Mouse (Mus musculus) ES-E14 (cell line): ENCODE data around the gene Dok7. TPM values are rescaled to one million over a fixed set of nuclear protein-coding genes. Genes with fewer than 3 reads are reported as not detected.

Source experiments
- DNase-seq: peaks from one replicate; pipeline ENCODE4 v3.0.0-alpha.2; 2013; ENCODE audit warnings: low read depth, low spot score
- H3K27ac ChIP-seq: 2 replicates; pipeline ENCODE4 v1.5.1; 2012; ENCODE audit warnings: low read depth, mild to moderate bottlenecking, low read length, moderate library complexity, mixed read lengths; ENCODE audit not compliant: poor library complexity, insufficient read depth, severe bottlenecking
- H3K36me3 ChIP-seq: 2 replicates; pipeline ENCODE4 v1.6.1; 2012; ENCODE audit warnings: mild to moderate bottlenecking, low read length, moderate library complexity, mixed read lengths; ENCODE audit not compliant: control insufficient read depth, poor library complexity, insufficient read depth, severe bottlenecking
- H3K4me1 ChIP-seq, 2 experiments: fragments of 150-350 bp in 1 of 2; sonication (generic) in 1 of 2; 2 replicates each; pipeline ENCODE4 v1.6.1; 2012; ENCODE audit warnings: low read length in 2 of 2, mild to moderate bottlenecking in 1 of 2, mixed read lengths in 1 of 2; ENCODE audit not compliant: control insufficient read depth in 2 of 2, insufficient read depth in 2 of 2, poor library complexity in 1 of 2
- H3K4me3 ChIP-seq, 2 experiments: fragments of 150-350 bp in 1 of 2; sonication (generic) in 1 of 2; 2 replicates each; pipeline ENCODE4 v1.5.1; 2012; ENCODE audit warnings: low read length in 2 of 2, low read depth in 1 of 2, mild to moderate bottlenecking in 1 of 2, mixed read lengths in 1 of 2; ENCODE audit not compliant: insufficient read depth in 1 of 2, poor library complexity in 1 of 2, severe bottlenecking in 1 of 2
- H3K9ac ChIP-seq: 2 replicates; pipeline ENCODE4 v1.6.1; 2012; ENCODE audit warnings: low read depth, mild to moderate bottlenecking, low read length, mixed read lengths; ENCODE audit not compliant: poor library complexity, insufficient read depth, severe bottlenecking
- H3K9me3 ChIP-seq: fragments of 150-350 bp; sonication (generic); 2 replicates; pipeline ENCODE4 v1.6.1; 2012; ENCODE audit warnings: low read depth, mild to moderate bottlenecking, low read length; ENCODE audit not compliant: control insufficient read depth, insufficient read depth
- CHD2 ChIP-seq: IDR thresholded peaks from 2 replicates; pipeline ENCODE4 v1.6.1; 2014; ENCODE audit warnings: mild to moderate bottlenecking, low read depth, low read length, inconsistent platforms
- HCFC1 ChIP-seq: IDR thresholded peaks from 2 replicates; pipeline ENCODE4 v1.6.1; 2012; ENCODE audit warnings: low read length, inconsistent platforms, borderline replicate concordance; ENCODE audit not compliant: insufficient read depth
- MAFK ChIP-seq: IDR thresholded peaks from 2 replicates; pipeline ENCODE4 v1.6.1; 2014; ENCODE audit warnings: mild to moderate bottlenecking, low read depth, low read length, inconsistent platforms; ENCODE audit not compliant: insufficient read depth
- ZC3H11A ChIP-seq: IDR thresholded peaks from 2 replicates; pipeline ENCODE4 v1.6.1; 2012; ENCODE audit warnings: low read depth, mild to moderate bottlenecking, inconsistent platforms, low read length, borderline replicate concordance
- ZNF384 ChIP-seq: IDR thresholded peaks from 2 replicates; pipeline ENCODE4 v1.6.1; 2012; ENCODE audit warnings: low read depth, low read length, inconsistent platforms
- in situ Hi-C, 2 experiments: fragments of 600-800 bp; cut with MboI; formaldehyde crosslinking; loops; one replicate each; pipeline ENCODE4 v1.15.1; 2025; ENCODE audit warnings: low sequenced_read_pairs in 2 of 2, inconsistent platforms in 1 of 2; ENCODE audit not compliant: unreplicated experiment in 2 of 2
- total RNA-seq: library from RNA; depleted of rRNA; stranded (reverse); fragments of 300-350 nt; gene quantifications from 2 replicates; pipeline ENCODE4 v1.2.3, GENCODE M21; 2012

Gene Dok7
- total RNA-seq, 1 experiment = 0.18 TPM

DNA sequence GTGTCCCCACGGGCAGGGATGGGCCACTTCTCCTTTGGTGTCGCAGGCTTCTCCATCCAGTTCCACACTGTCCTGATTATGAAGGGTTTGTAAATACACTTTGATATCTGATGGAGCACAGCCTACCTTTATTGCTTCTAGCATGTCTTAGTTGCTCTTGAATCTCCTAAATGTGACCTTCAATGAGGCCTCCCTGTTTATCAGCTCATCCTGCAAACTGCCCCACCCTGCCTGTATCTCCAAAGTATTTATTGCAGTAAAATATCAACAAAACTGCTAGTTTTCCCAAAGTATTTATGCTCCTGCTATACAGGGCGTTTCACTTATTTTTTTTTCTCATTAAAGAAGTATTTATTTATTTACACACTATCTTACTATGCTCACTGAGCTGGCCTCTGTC, 59.4 kb downstream of the Dok7 start:
- no peak overlapping the region for H3K9ac ChIP-seq
- no peak overlapping the region for H3K4me3 ChIP-seq
- in situ Hi-C loops = no loop called here
- TF ChIP-seq HCFC1 (no peak), ZC3H11A (no peak), ZNF384 (no peak), MAFK (no peak), CHD2 (no peak)
- no peak for DNase-seq
- no peaks in the 10 kb centered on the region for H3K36me3 ChIP-seq
- no peak overlapping the region for H3K27ac ChIP-seq
- 0 out of 4 replicates have a peak, but pooled peaks cover 0 to 2% of the 10 kb centered on the region in 2 experiments for H3K4me1 ChIP-seq
- H3K9me3 ChIP-seq = no peaks in the 10 kb centered on the region

DNA sequence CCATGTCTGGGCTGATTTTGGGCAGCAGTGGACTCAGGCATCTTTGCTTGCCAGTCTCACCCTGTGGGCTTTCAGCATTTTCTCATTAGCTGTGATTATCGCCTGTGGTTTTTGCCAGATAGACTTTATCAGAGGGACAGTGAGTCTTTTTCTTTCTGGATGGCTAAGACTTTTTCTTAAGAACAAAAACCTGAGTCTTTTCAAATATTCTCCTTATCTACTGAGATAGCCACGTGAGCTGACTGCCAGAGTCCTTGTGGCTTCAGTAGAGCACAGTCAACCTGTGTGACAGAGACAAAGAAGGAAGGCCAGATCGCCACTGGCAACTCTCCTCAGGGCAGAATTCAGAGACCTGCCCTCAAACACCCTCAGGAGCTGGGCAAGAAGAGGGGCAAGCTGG, 61.1 kb downstream of the Dok7 start:
- in situ Hi-C loops = no loop called here

DNA sequence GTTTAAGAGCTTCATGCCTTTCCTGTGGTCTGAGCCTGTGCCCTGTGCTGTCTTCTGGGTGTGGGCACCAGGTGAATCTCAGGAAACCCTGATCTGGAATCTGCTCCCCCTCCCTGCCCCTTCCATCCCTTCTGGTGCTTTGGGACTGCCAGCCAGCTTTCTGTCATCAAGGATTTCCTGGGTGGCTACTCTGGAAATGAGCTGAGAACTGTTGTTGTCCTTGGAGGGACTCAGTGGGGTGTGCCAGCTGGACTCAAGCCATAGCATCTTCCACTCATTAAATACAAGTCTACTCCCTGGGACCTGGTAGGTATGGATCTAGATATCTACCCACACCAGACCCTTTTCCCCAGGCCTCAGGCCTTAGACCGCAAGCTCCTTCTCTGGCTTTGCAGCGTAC, 61.9 kb downstream of the Dok7 start:
- no peaks in the 10 kb centered on the region for H3K9me3 ChIP-seq
- no peak overlapping the region for H3K4me3 ChIP-seq
- H3K9ac ChIP-seq = no peak overlapping the region
- TF ChIP-seq CHD2 (no peak), ZC3H11A (no peak), HCFC1 (no peak), MAFK (no peak), ZNF384 (no peak)
- no peak for DNase-seq
- no peak overlapping the region for H3K27ac ChIP-seq
- H3K4me1 ChIP-seq = no peaks in the 10 kb centered on the region
- no peaks in the 10 kb centered on the region for H3K36me3 ChIP-seq
- in situ Hi-C loops = no loop called here

More for the DNA sequence above, 61.1 kb downstream of the Dok7 start:
- Histone ChIP-seq H3K9me3 (no peaks in the 10 kb centered on the region), H3K4me1 (no peaks in the 10 kb centered on the region), H3K9ac (no peak overlapping the region), H3K4me3 (no peak overlapping the region), H3K36me3 (no peaks in the 10 kb centered on the region), H3K27ac (no peak overlapping the region)
- TF ChIP-seq CHD2 (no peak), HCFC1 (no peak), ZNF384 (no peak), MAFK (no peak), ZC3H11A (no peak)
- DNase-seq = no peak

DNA sequence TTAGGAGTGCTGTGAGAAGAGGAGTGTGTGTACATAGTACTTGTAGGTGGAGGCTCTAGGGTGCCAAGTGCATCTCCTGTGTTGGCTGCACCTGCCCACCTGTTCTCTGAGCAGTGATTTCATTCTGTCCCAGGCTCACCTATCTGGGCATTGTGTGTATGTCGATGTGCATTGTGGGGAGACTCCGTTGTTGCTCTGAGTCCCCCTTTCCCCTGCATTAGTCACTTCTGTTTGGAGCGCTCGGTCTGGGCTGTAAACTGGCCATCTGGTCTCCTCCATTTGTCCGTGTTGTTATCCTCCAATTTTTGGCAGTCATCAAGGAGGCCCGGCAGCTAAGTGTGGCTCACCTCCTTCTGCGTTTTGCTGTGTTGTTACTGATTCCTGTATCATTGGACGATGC, 63.5 kb downstream of the Dok7 start:
- Histone ChIP-seq H3K36me3 (no peaks in the 10 kb centered on the region), H3K27ac (no peak overlapping the region), H3K9me3 (no peaks in the 10 kb centered on the region), H3K9ac (no peak overlapping the region), H3K4me1 (no peaks in the 10 kb centered on the region), H3K4me3 (no peak overlapping the region)
- no peak for DNase-seq
- in situ Hi-C loops = no loop called here
- TF ChIP-seq CHD2 (no peak), HCFC1 (no peak), ZC3H11A (no peak)

DNA sequence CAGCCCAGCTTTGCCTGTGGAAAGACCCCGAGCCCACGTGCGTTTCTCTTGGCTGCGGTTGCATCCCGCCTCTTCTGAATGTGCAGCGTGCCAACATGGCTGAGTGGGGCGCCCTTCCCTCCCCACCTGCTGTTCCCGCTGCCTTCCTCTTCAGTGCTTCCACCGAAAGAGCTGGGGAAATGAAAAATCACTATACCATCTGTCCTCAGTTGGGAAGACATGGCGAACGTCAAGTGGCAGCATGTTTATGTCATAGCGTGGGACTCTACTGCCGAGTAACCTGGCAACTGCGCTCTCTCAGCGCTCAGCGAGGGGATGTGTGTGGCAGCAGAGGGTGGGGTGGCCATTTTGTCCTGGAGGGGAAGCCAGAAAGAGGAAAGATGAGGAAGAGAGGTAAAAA, 72.6 kb downstream of the Dok7 start:
- no peak overlapping the region for H3K27ac ChIP-seq
- no peak for DNase-seq
- H3K36me3 ChIP-seq = no peaks in the 10 kb centered on the region
- no peaks in the 10 kb centered on the region for H3K9me3 ChIP-seq
- H3K4me1 ChIP-seq = no peaks in the 10 kb centered on the region
- no peak overlapping the region for H3K9ac ChIP-seq
- TF ChIP-seq ZC3H11A = no peak
- no peak for TF ChIP-seq HCFC1
- no peak for TF ChIP-seq CHD2
- TF ChIP-seq MAFK = no peak
- no peak for TF ChIP-seq ZNF384
- no peak overlapping the region for H3K4me3 ChIP-seq
- in situ Hi-C loops = no loop called here
